Mouse (Mus musculus) neural tube, embryonic 12.5 days (tissue): ENCODE results near the gene Tmem243. TPM values are rescaled to one million over a fixed set of nuclear protein-coding genes. Genes with fewer than 3 reads are reported as not detected.

ENCODE experiments used
- ATAC-seq: fragments of 200-750 bp; cut with Nextera tagmentation; 2 replicates; pipeline ENCODE4 v1.8.0; 2017; ENCODE audit warnings: low read depth, mild to moderate bottlenecking, moderate TSS enrichment, moderate library complexity; ENCODE audit not compliant: low FRiP score
- H3K27ac ChIP-seq: fragments of 300-500 bp; sonication (generic); 2 replicates; pipeline ENCODE4 v1.5.1; 2016
- H3K27me3 ChIP-seq: fragments of 300-500 bp; sonication (generic); replicated peaks from 2 replicates; pipeline ENCODE4 v1.6.1; 2016; ENCODE audit warnings: mild to moderate bottlenecking
- H3K36me3 ChIP-seq: fragments of 300-500 bp; sonication (generic); 2 replicates; pipeline ENCODE4 v1.6.1; 2016; ENCODE audit warnings: mild to moderate bottlenecking
- H3K4me1 ChIP-seq: fragments of 300-500 bp; sonication (generic); 2 replicates; pipeline ENCODE4 v1.6.1; 2016
- H3K4me2 ChIP-seq: fragments of 300-500 bp; sonication (generic); replicated peaks from 2 replicates; pipeline ENCODE4 v1.6.1; 2016; ENCODE audit warnings: mild to moderate bottlenecking
- H3K4me3 ChIP-seq: fragments of 300-500 bp; sonication (generic); 2 replicates; pipeline ENCODE4 v1.5.1; 2016
- H3K9ac ChIP-seq: fragments of 300-500 bp; sonication (generic); 2 replicates; pipeline ENCODE4 v1.6.1; 2016; ENCODE audit warnings: mild to moderate bottlenecking
- H3K9me3 ChIP-seq: fragments of 300-500 bp; sonication (generic); 2 replicates; pipeline ENCODE4 v1.6.1; 2016; ENCODE audit warnings: mild to moderate bottlenecking
- WGBS: fragments of 180-500 bp; shearing (Covaris S2); methylation state at CpG from one replicate; pipeline ENCODE4 v1.1.7; 2016; 5-methylcytosine and 5-hydroxymethylcytosine counted together
- polyA plus RNA-seq: library from polyadenylated mRNA; unstranded; fragments of >200 nt; fragmentation: Nextera tagmentation; extraction: Ambion mirVana; gene quantifications from 2 replicates; pipeline ENCODE4 v1.2.1, GENCODE M21; 2016

Gene Tmem243
- polyA plus RNA-seq, 1 experiment from 2014 or later, result 19.2 TPM

GRCm38 (mm10) chr5:9086924-9087719 is 13.3 kb upstream of the Tmem243 start:
- no peak for ATAC-seq
- no peaks in the 10 kb centered on the region for H3K27me3 ChIP-seq
- H3K9ac ChIP-seq, result no peak overlapping the region
- H3K4me1 ChIP-seq, result no peaks in the 10 kb centered on the region
- H3K9me3 ChIP-seq, result no peaks in the 10 kb centered on the region
- H3K4me3 ChIP-seq, result no peak overlapping the region
- no peaks in the 10 kb centered on the region for H3K36me3 ChIP-seq
- H3K4me2 ChIP-seq, result no peak overlapping the region
- H3K27ac ChIP-seq, result no peak overlapping the region
- 76% methylated on average over 3 of the region's 3 CpGs for WGBS

- Histone ChIP-seq H3K27ac (no peak overlapping the region), H3K36me3 (no peaks in the 10 kb centered on the region), H3K4me2 (no peak overlapping the region), H3K4me3 (no peak overlapping the region), H3K27me3 (no peaks in the 10 kb centered on the region), H3K9ac (no peak overlapping the region), H3K4me1 (no peaks in the 10 kb centered on the region), H3K9me3 (no peaks in the 10 kb centered on the region)
- ATAC-seq, result no peak
- 84% methylated on average over 6 of the region's 6 CpGs for WGBS
Measured at GRCm38 (mm10) chr5:9090493-9091106, 9.9 kb upstream of the Tmem243 start.

- H3K4me1 ChIP-seq, result no peaks in the 10 kb centered on the region
- H3K9me3 ChIP-seq, result peaks cover 6% of the 10 kb centered on the region; the same call in 1 of the 2 replicates
- no peaks in the 10 kb centered on the region for H3K36me3 ChIP-seq
- no peaks in the 10 kb centered on the region for H3K27me3 ChIP-seq
- no peak overlapping the region for H3K4me2 ChIP-seq
- H3K27ac ChIP-seq, result no peak overlapping the region
- no peak overlapping the region for H3K9ac ChIP-seq
- H3K4me3 ChIP-seq, result no peak overlapping the region
- ATAC-seq, result no peak
- 98% methylated on average over 1 of the region's 1 CpGs for WGBS
Measured at GRCm38 (mm10) chr5:9092716-9093115, 7.8 kb upstream of the Tmem243 start.

GRCm38 (mm10) chr5:9093490-9093889 is 7.0 kb upstream of the Tmem243 start:
- 83% methylated on average over 4 of the region's 4 CpGs for WGBS
- no peak for ATAC-seq
- H3K4me3 ChIP-seq, result no peak overlapping the region
- no peak overlapping the region for H3K4me2 ChIP-seq
- H3K27ac ChIP-seq, result no peak overlapping the region
- peaks cover 6% of the 10 kb centered on the region; the same call in 1 of the 2 replicates for H3K9me3 ChIP-seq
- H3K9ac ChIP-seq, result no peak overlapping the region
- no peaks in the 10 kb centered on the region for H3K4me1 ChIP-seq
- no peaks in the 10 kb centered on the region for H3K27me3 ChIP-seq
- no peaks in the 10 kb centered on the region for H3K36me3 ChIP-seq

- H3K4me2 ChIP-seq, result peak overlapping the region; percentile 88
- WGBS, result under 1% methylated on average over 63 of the region's 83 CpGs
- H3K27me3 ChIP-seq, result 0 out of 2 replicates have a peak, but pooled peaks cover 2% of the 10 kb centered on the region
- H3K27ac ChIP-seq, result 0 out of 2 replicates have a peak overlapping the region, but pooled peaks have one; percentile 7
- peaks cover 5% of the 10 kb centered on the region; the same call in 1 of the 2 replicates for H3K9me3 ChIP-seq
- H3K4me3 ChIP-seq, result peak overlapping the region; percentile 86
- peak; percentile 78 for ATAC-seq
- peak overlapping the region; percentile 77 for H3K9ac ChIP-seq
- no peaks in the 10 kb centered on the region for H3K36me3 ChIP-seq
- H3K4me1 ChIP-seq, result peaks cover 9% of the 10 kb centered on the region; the same call in 1 of the 2 replicates
Measured at GRCm38 (mm10) chr5:9100849-9101801, 657 bp downstream of the Tmem243 start.

- no peak overlapping the region for H3K9ac ChIP-seq
- ATAC-seq, result no peak
- H3K27me3 ChIP-seq, result 0 out of 2 replicates have a peak, but pooled peaks cover 2% of the 10 kb centered on the region
- H3K36me3 ChIP-seq, result no peaks in the 10 kb centered on the region
- no peak overlapping the region for H3K27ac ChIP-seq
- no peak overlapping the region for H3K4me3 ChIP-seq
- H3K4me2 ChIP-seq, result no peak overlapping the region
- 95% methylated on average over 2 of the region's 2 CpGs for WGBS
- H3K4me1 ChIP-seq, result peaks cover 9% of the 10 kb centered on the region; the same call in 1 of the 2 replicates
- no peaks in the 10 kb centered on the region for H3K9me3 ChIP-seq
Measured at GRCm38 (mm10) chr5:9102696-9103095, 2.2 kb downstream of the Tmem243 start.

- 90% methylated on average over 8 of the region's 8 CpGs for WGBS
- Histone ChIP-seq H3K27me3 (0 out of 2 replicates have a peak, but pooled peaks cover 2% of the 10 kb centered on the region), H3K36me3 (no peaks in the 10 kb centered on the region), H3K9ac (no peak overlapping the region), H3K9me3 (no peaks in the 10 kb centered on the region), H3K4me2 (no peak overlapping the region), H3K27ac (no peak overlapping the region), H3K4me1 (peaks cover 9% of the 10 kb centered on the region; the same call in 1 of the 2 replicates), H3K4me3 (no peak overlapping the region)
- no peak for ATAC-seq
Measured at GRCm38 (mm10) chr5:9103958-9104357, 3.5 kb downstream of the Tmem243 start.

GRCm38 (mm10) chr5:9106806-9107205 is 6.3 kb downstream of the Tmem243 start:
- no peak overlapping the region for H3K4me2 ChIP-seq
- H3K4me3 ChIP-seq, result no peak overlapping the region
- H3K4me1 ChIP-seq, result 0 out of 2 replicates have a peak, but pooled peaks cover 2% of the 10 kb centered on the region
- H3K27ac ChIP-seq, result no peak overlapping the region
- 88% methylated on average over 6 of the region's 6 CpGs for WGBS
- H3K36me3 ChIP-seq, result no peaks in the 10 kb centered on the region
- no peaks in the 10 kb centered on the region for H3K9me3 ChIP-seq
- no peaks in the 10 kb centered on the region for H3K27me3 ChIP-seq
- no peak for ATAC-seq
- H3K9ac ChIP-seq, result no peak overlapping the region

GRCm38 (mm10) chr5:9107296-9108089 is 7.0 kb downstream of the Tmem243 start:
- H3K9me3 ChIP-seq, result no peaks in the 10 kb centered on the region
- no peaks in the 10 kb centered on the region for H3K36me3 ChIP-seq
- H3K4me2 ChIP-seq, result no peak overlapping the region
- 87% methylated on average over 8 of the region's 8 CpGs for WGBS
- no peaks in the 10 kb centered on the region for H3K4me1 ChIP-seq
- no peaks in the 10 kb centered on the region for H3K27me3 ChIP-seq
- ATAC-seq, result no peak
- H3K9ac ChIP-seq, result no peak overlapping the region
- no peak overlapping the region for H3K4me3 ChIP-seq
- no peak overlapping the region for H3K27ac ChIP-seq

- Histone ChIP-seq H3K27ac (no peak overlapping the region), H3K36me3 (no peaks in the 10 kb centered on the region), H3K4me1 (no peaks in the 10 kb centered on the region), H3K4me2 (no peak overlapping the region), H3K9me3 (no peaks in the 10 kb centered on the region), H3K9ac (no peak overlapping the region), H3K4me3 (no peak overlapping the region), H3K27me3 (no peaks in the 10 kb centered on the region)
- ATAC-seq, result no peak
- 79% methylated on average over 5 of the region's 5 CpGs for WGBS
Measured at GRCm38 (mm10) chr5:9108490-9108889, 8.0 kb downstream of the Tmem243 start.

GRCm38 (mm10) chr5:9109582-9109981 is 9.1 kb downstream of the Tmem243 start:
- 0 out of 2 replicates have a peak, but pooled peaks cover 4% of the 10 kb centered on the region for H3K4me1 ChIP-seq
- H3K9ac ChIP-seq, result no peak overlapping the region
- no peaks in the 10 kb centered on the region for H3K27me3 ChIP-seq
- no peaks in the 10 kb centered on the region for H3K9me3 ChIP-seq
- H3K4me3 ChIP-seq, result no peak overlapping the region
- no peak overlapping the region for H3K27ac ChIP-seq
- ATAC-seq, result no peak
- no peak overlapping the region for H3K4me2 ChIP-seq
- no peaks in the 10 kb centered on the region for H3K36me3 ChIP-seq
